7 mouse cellular contexts compared by ENCODE assay signal in the genomic region with DNA sequence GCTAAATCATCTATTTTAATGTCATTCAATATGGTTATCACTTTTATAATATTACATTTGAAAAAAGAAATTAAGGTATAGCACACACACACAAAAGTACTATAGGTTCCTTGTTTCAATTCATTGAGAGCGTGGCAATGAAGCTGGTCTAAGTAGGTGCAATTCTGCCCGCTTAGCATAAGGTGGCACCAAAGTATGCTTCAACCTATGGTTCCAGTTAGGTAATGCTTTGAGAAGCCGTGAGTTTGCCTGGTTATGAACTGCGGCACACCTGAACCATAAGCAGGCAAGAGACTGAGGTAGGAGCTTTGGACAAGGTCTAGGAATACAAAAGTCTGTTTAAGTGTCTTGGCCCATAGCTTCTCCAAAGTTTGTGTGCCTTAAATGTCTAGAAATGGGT.
DNase-seq lines count a peak whose midpoint lies in the region; ATAC-seq lines count a peak whose summit lies in the region.

No protein-coding gene starts in this region.

- ATAC-seq in neural tube, embryonic 11.5 days (ENCODE audit: insufficient read depth, low FRiP score, low TSS enrichment) = no peak
- peak; percentile 74 for ATAC-seq in embryonic facial prominence, embryonic 14.5 days (ENCODE audit: low read depth)
- ATAC-seq in kidney, embryonic 16.5 days (ENCODE audit: low FRiP score, low TSS enrichment) = peak; percentile 67; the same call in 1 of the 2 replicates
- peak; percentile 54 for ATAC-seq in stomach, embryonic 16.5 days (ENCODE audit: insufficient read depth, low FRiP score)

- H3K27me3 ChIP-seq in neural tube, embryonic 11.5 days (ENCODE audit: control insufficient read depth, insufficient read depth, low read length) = no peaks in the 10 kb centered on the region
- no peaks in the 10 kb centered on the region for H3K27me3 ChIP-seq in embryonic facial prominence, embryonic 14.5 days (replicated peaks; ENCODE audit: control insufficient read depth, insufficient read depth, low read length)
- no peaks in the 10 kb centered on the region for H3K27me3 ChIP-seq in kidney, embryonic 16.5 days (ENCODE audit: insufficient read depth, low read length)
- no peaks in the 10 kb centered on the region for H3K27me3 ChIP-seq in stomach, embryonic 16.5 days (ENCODE audit: control insufficient read depth, insufficient read depth, low read length)

- H3K4me1 ChIP-seq in neural tube, embryonic 11.5 days (ENCODE audit: control insufficient read depth, insufficient read depth, low read length) = no peaks in the 10 kb centered on the region
- H3K4me1 ChIP-seq in embryonic facial prominence, embryonic 14.5 days (ENCODE audit: control insufficient read depth, insufficient read depth, low read length) = no peaks in the 10 kb centered on the region
- no peaks in the 10 kb centered on the region for H3K4me1 ChIP-seq in kidney, embryonic 16.5 days (ENCODE audit: insufficient read depth, low read length)
- no peaks in the 10 kb centered on the region for H3K4me1 ChIP-seq in stomach, embryonic 16.5 days (ENCODE audit: control insufficient read depth, insufficient read depth, low read length)

- H3K9ac ChIP-seq in neural tube, embryonic 11.5 days (ENCODE audit: low read length) = no peak overlapping the region
- H3K9ac ChIP-seq in embryonic facial prominence, embryonic 14.5 days (ENCODE audit: low read depth, low read length) = no peak overlapping the region
- no peak overlapping the region for H3K9ac ChIP-seq in kidney, embryonic 16.5 days (replicated peaks; ENCODE audit: low read length)
- no peak overlapping the region for H3K9ac ChIP-seq in stomach, embryonic 16.5 days (ENCODE audit: low read length)

- H3K4me3 ChIP-seq in neural tube, embryonic 11.5 days (ENCODE audit: low read depth, low read length) = no peak overlapping the region
- H3K4me3 ChIP-seq in embryonic facial prominence, embryonic 14.5 days (ENCODE audit: low read depth, low read length) = no peak overlapping the region
- H3K4me3 ChIP-seq in kidney, embryonic 16.5 days (ENCODE audit: low read length) = no peak overlapping the region
- H3K4me3 ChIP-seq in stomach, embryonic 16.5 days (replicated peaks; ENCODE audit: low read length) = no peak overlapping the region

- 37% methylated on average over 4 of the region's 4 CpGs for WGBS in neural tube, embryonic 11.5 days
- WGBS in embryonic facial prominence, embryonic 14.5 days = 22% methylated on average over 4 of the region's 4 CpGs
- WGBS in kidney, embryonic 16.5 days = 18% methylated on average over 4 of the region's 4 CpGs
- 10% methylated on average over 4 of the region's 4 CpGs for WGBS in stomach, embryonic 16.5 days

- H3K4me2 ChIP-seq in neural tube, embryonic 11.5 days (ENCODE audit: low read depth) = no peak overlapping the region
- H3K4me2 ChIP-seq in embryonic facial prominence, embryonic 14.5 days (ENCODE audit: low read depth, low read length) = no peak overlapping the region
- no peak overlapping the region for H3K4me2 ChIP-seq in kidney, embryonic 16.5 days (replicated peaks; ENCODE audit: low read depth, low read length)
- no peak overlapping the region for H3K4me2 ChIP-seq in stomach, embryonic 16.5 days (ENCODE audit: low read depth, low read length)

- DNase-seq in neural tube, embryonic 11.5 days (ENCODE audit: low spot score) = peak; percentile 30
- DNase-seq in neural tube, embryonic 10.5 days (ENCODE audit: extremely low spot score, low spot score) = no peak
- peak; percentile 70 for DNase-seq in ZHBTc4 (ENCODE audit: low read depth, low spot score)
- peak; percentile 74 for DNase-seq in embryonic facial prominence, embryonic 14.5 days (ENCODE audit: low spot score)
- peak; percentile 49 for DNase-seq in lung, postnatal 36 days

- H3K36me3 ChIP-seq in neural tube, embryonic 11.5 days (ENCODE audit: control insufficient read depth, insufficient read depth, low read length) = no peaks in the 10 kb centered on the region
- no peaks in the 10 kb centered on the region for H3K36me3 ChIP-seq in embryonic facial prominence, embryonic 14.5 days (ENCODE audit: control insufficient read depth, insufficient read depth, low read length)
- no peaks in the 10 kb centered on the region for H3K36me3 ChIP-seq in kidney, embryonic 16.5 days (ENCODE audit: insufficient read depth, low read length)
- no peaks in the 10 kb centered on the region for H3K36me3 ChIP-seq in stomach, embryonic 16.5 days (ENCODE audit: control insufficient read depth, insufficient read depth, low read length)

- H3K9me3 ChIP-seq in neural tube, embryonic 11.5 days (ENCODE audit: control insufficient read depth, low read length) = no peaks in the 10 kb centered on the region
- no peaks in the 10 kb centered on the region for H3K9me3 ChIP-seq in embryonic facial prominence, embryonic 14.5 days (ENCODE audit: control insufficient read depth, low read length)
- H3K9me3 ChIP-seq in kidney, embryonic 16.5 days (ENCODE audit: low read length) = no peaks in the 10 kb centered on the region
- no peaks in the 10 kb centered on the region for H3K9me3 ChIP-seq in stomach, embryonic 16.5 days (replicated peaks; ENCODE audit: control insufficient read depth, low read length)

- H3K27ac ChIP-seq in neural tube, embryonic 11.5 days (ENCODE audit: low read depth, low read length) = no peak overlapping the region
- H3K27ac ChIP-seq in embryonic facial prominence, embryonic 14.5 days (replicated peaks; ENCODE audit: low read depth, low read length) = no peak overlapping the region
- H3K27ac ChIP-seq in kidney, embryonic 16.5 days (ENCODE audit: low read length) = no peak overlapping the region
- H3K27ac ChIP-seq in stomach, embryonic 16.5 days (ENCODE audit: low read length) = no peak overlapping the region
